Mouse (Mus musculus) heart, adult 11 months (tissue): ENCODE measurements around the gene Klhl35.
"Not testable (repeated sequence)": the region's sequence is repeated elsewhere in the genome, so short reads cannot be mapped to it uniquely, and the experiment has no call there.

Source experiments
- DNase-seq: peaks from one replicate; pipeline ENCODE4 v3.0.0; 2022

Gene Klhl35

GRCm38 (mm10) chr7:99501148-99501547 lies 35.3 kb downstream of the Klhl35 start:
- no peak for DNase-seq

DNA sequence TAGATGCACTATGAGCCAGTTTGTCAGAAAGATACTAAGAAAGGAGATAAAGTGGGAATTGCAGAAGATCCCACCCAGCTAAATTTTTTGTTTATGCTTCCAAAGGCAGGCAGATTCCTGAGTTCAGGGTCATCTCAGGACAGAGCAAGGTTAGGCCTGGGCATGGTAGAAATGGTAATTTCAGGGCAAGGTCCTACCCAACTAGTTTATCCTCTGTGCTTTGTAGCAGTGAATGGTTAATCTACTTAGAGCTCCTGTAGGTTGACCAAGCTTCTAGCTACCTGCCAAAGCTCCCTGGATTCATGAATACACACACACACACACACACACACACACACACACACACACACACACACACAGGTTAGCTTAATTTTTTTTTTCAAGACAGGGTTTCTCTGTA lies 38.8 kb downstream of the Klhl35 start:
- DNase-seq: no peak

DNA sequence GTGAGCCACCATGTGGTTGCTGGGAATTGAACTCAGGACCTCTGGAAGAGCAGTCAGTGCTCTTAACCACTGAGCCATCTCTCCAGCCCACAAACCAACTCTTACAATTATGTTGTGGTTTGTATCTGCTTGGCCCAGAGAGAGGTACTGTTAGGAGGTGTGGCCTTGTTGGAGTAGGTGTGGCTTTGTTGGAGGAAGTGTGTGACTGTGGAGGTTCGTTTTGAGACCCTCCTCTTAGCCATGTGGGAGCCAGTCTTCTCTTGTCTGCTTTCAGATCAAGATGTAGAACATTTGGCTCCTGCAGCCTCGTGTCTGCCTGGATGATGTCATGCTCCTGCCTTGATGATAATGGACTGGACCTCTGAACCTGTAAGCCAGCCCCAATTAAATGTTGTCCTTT lies 42.4 kb downstream of the Klhl35 start:
- DNase-seq: not testable (repeated sequence)

- DNase-seq: peak; percentile 97
Observed at GRCm38 (mm10) chr7:99510087-99510501, 44.3 kb downstream of the Klhl35 start.

DNA sequence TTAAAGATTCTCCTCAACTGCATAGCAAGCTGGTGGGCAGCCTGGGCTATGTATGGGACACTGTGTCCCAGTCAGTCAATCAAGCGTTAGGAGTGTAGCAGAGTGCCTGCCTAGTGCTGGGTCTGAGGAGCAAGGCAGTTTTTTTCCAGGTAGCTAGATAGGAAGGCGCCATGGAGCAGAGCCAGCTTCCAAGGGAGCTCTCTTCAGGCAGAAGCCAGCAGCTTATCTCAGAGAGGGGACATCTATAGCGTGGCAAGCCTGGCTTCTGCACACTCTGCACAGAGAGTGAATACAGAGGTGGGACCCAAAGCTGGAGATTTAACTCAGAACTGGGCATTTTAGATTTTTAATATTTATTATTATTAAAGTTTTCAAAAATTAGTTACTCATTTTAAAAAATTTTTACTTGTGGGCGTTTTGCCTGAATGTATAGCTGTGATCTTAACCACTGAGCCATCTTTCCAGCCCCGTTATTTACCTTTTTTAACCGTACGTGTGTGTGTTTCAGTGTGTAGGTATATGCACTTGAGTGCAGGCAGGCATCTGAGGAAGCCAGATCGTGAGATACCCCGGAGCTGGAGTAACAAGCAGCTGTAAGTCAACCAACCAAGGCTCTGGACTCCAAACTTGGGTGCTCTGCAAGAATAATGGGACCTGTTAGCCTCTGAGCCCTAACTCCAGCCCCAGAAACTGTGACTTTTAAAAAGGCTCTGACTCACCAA lies 50.4 kb downstream of the Klhl35 start:
- no peak for DNase-seq

DNA sequence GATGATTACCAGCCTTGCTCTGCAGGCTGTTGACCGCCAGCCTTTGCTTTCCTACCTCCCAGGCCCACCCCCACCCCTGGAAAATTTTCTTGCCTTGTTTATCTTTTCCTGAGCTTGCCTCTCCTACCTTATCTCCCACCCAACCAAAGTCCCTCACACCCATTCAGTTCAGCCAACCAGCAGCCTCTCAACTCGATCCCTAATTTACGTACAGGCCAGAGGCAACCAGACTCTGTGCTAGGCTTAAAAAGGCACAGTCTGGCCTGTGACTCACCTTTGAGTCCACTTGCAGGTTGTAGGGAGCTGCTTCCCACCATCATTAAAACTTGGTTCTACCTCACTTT lies 51.0 kb downstream of the Klhl35 start:
- DNase-seq: no peak

DNA sequence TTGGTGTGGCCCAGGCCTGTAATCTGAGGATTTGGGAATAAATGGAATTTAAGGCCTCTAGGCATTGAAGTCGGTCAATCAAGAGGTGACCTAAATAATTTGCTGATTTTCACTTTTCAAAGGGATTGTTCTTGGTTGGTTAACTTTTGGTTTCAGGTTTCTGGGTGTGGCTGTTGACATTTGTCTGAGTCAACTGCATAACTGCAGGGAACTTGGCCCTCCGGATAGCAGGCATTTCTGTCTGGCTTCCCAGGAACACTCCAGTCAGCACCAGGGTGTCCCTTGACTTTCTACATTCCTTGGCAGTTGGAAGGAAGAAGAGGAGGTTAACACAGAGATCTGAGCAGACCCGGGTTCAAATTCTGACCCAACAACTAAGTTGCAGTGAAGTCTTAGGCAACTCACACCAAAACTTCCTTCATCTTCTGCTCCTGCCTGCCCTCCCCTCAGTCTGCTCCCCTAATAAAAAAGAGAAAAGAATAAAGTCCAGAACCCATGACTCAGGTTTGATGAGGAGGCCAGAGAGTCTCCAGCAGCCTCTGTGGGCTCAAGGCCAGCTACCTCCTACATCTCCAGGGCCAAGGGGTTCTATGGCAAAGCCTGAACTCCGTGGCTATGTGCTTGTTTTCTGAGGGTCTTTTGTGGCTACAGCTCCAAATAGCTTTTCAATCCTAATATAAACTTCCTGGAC lies 53.3 kb downstream of the Klhl35 start:
- DNase-seq: no peak

DNA sequence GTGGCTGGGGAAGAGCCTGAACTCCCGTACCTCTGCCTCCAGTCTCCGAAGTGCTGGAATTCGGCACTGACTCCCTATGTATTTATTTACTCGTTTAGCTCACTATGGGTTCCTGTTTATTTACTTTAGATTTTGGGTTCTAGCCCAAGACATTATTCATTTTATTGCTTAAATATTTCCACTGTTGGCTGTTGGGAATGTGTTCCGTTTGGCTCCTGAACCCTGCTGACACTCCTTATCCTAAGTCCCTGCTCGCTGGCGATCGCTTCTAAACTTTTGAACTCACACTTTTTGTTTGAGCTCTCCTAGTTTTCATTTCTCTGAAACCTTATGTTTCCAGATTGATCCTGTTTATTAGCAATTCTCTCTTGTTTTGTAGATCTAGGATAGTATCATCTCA lies 57.3 kb downstream of the Klhl35 start:
- no peak for DNase-seq
